Mouse (Mus musculus) liver, embryonic 14.5 days (tissue): ENCODE results near the gene Zfyve27.

ENCODE experiments used
- CTCF ChIP-seq: IDR thresholded peaks from 2 replicates; pipeline ENCODE4 v1.5.1; 2016; ENCODE audit warnings: antibody characterized with exemption, low read depth, control low read depth
- EP300 ChIP-seq: IDR thresholded peaks from 2 replicates; pipeline ENCODE4 v1.6.1; 2016; ENCODE audit warnings: antibody characterized with exemption, low read depth

GRCm38 (mm10) chr19:42137167-42137672, 26.5 kb upstream of the Zfyve27 start:
- TF ChIP-seq EP300, result no peak
- no peak for TF ChIP-seq CTCF
